Mouse (Mus musculus): ENCODE results near the gene Mtus2.

DNA sequence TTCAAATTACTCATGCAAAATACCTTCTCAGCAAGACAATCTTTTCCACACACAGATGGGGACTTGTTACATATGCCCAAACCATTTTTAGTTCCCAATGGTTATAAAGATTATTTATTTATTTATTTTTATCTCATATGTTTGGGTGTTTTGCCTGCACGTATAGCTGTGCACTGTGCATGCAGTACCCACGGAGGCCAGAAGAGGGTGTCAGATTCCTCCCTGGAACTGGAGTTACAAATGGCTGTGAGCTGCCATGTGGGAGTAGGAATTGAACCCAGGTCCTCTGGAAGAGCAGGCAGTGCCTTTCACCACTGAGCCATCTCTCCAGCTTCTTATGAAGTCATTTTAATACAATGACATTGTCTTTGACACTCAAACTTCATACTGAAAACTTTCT, 7.7 kb downstream of the Mtus2 start:
- TF ChIP-seq CTCF (IDR thresholded peaks at IDR 0.05; ENCODE audit: borderline replicate concordance, control insufficient read depth, extremely low read depth, insufficient read depth, low read length, poor library complexity): no peak
- TF ChIP-seq POLR2A (IDR thresholded peaks at IDR 0.05; ENCODE audit: control insufficient read depth, extremely low read depth, insufficient read depth, low read length, poor library complexity): no peak
